Mouse (Mus musculus) liver, embryonic 14 days (tissue): ENCODE measurements around the gene Tmem72. TPM values are rescaled to one million over a fixed set of nuclear protein-coding genes. Genes with fewer than 3 reads are reported as not detected.

Experiments
- polyA plus RNA-seq: library from polyadenylated mRNA; depleted of rRNA; stranded (reverse); fragments of >200 nt; gene quantifications from 2 replicates; pipeline ENCODE4 v1.2.3, GENCODE M21; 2012; rRNA removed

Gene Tmem72
- under 0.01 and 0.01 TPM in 2 replicates for polyA plus RNA-seq

GRCm38 (mm10) chr6:116716666-116717065, at the start of gene Tmem72:
Tmem72 (minus strand) TSS chr6:116716913.

GRCm38 (mm10) chr6:116673471-116674282, 43.0 kb downstream of the Tmem72 start, which contains the start of gene Rassf4:
Rassf4 (minus strand) TSS chr6:116673952.

GRCm38 (mm10) chr6:116650406-116650805, 66.3 kb downstream of the Tmem72 start, which contains the start of gene Depp1:
Depp1 (plus strand) TSS chr6:116650609.

Other genes starting within 250 kb of the Tmem72 start
- not detected in 2 replicates for gene Olfr211, start 227.8 kb downstream of the Tmem72 start, polyA plus RNA-seq
- gene Olfr212, start 210.4 kb downstream of the Tmem72 start, polyA plus RNA-seq, result not detected in 2 replicates
- not detected in 2 replicates for gene Olfr213, start 178.5 kb downstream of the Tmem72 start, polyA plus RNA-seq
- 0.05 TPM in 2 replicates for gene Gm5580, start 165.8 kb downstream of the Tmem72 start, polyA plus RNA-seq
- not detected in 2 replicates for gene Olfr214, start 162.7 kb downstream of the Tmem72 start, polyA plus RNA-seq
- gene Olfr215, start 132.7 kb downstream of the Tmem72 start, polyA plus RNA-seq, result not detected in 2 replicates
- 10.5 and 11.3 TPM in 2 replicates for gene Zfp422, start 87.9 kb downstream of the Tmem72 start, polyA plus RNA-seq
- 4.0 and 4.3 TPM in 2 replicates for gene Depp1, start 66.3 kb downstream of the Tmem72 start, polyA plus RNA-seq
- gene Rassf4, start 43.0 kb downstream of the Tmem72 start, polyA plus RNA-seq, result 1.5 and 2.5 TPM in 2 replicates